Mouse (Mus musculus) kidney, adult 18-20 months (tissue): ENCODE results near the gene Rnf222.
A peak's percentile ranks its signal among the peaks of the same experiment; 100 is the strongest.

Experiments used
- DNase-seq: peaks from one replicate; pipeline ENCODE4 v3.0.0; 2021

Gene Rnf222

GRCm38 (mm10) chr11:68890625-68891024 is 2.3 kb downstream of the Rnf222 start:
- no peak for DNase-seq

GRCm38 (mm10) chr11:68891823-68892222 is 3.5 kb downstream of the Rnf222 start:
- DNase-seq, result no peak

GRCm38 (mm10) chr11:68892233-68892832 is 4.0 kb downstream of the Rnf222 start:
- no peak for DNase-seq

GRCm38 (mm10) chr11:68893911-68894464 is 5.6 kb downstream of the Rnf222 start:
- no peak for DNase-seq

- DNase-seq, result no peak
These were observed 7.9 kb downstream of the Rnf222 start for GRCm38 (mm10) chr11:68896247-68896646.

- DNase-seq, result peak; percentile 50
These were observed 8.8 kb downstream of the Rnf222 start for GRCm38 (mm10) chr11:68897120-68897519.

- DNase-seq, result no peak
These were observed 9.5 kb downstream of the Rnf222 start for GRCm38 (mm10) chr11:68897838-68898237.

- no peak for DNase-seq
These were observed 10.4 kb downstream of the Rnf222 start for GRCm38 (mm10) chr11:68898790-68899189.

GRCm38 (mm10) chr11:68899815-68900214 is 11.5 kb downstream of the Rnf222 start:
- DNase-seq, result no peak

GRCm38 (mm10) chr11:68900519-68901350 is 12.4 kb downstream of the Rnf222 start:
- DNase-seq, result no peak

GRCm38 (mm10) chr11:68901351-68902046 is 13.1 kb downstream of the Rnf222 start, which contains the start of gene Rpl26:
Rpl26 (plus strand) TSS chr11:68901583.
- DNase-seq, result peak; percentile 100

- no peak for DNase-seq
These were observed 13.7 kb downstream of the Rnf222 start for GRCm38 (mm10) chr11:68902047-68902364.

GRCm38 (mm10) chr11:68902367-68902766 is 14.0 kb downstream of the Rnf222 start:
- DNase-seq, result no peak

GRCm38 (mm10) chr11:68902823-68903222 is 14.5 kb downstream of the Rnf222 start:
- no peak for DNase-seq

- DNase-seq, result no peak
These were observed 15.4 kb downstream of the Rnf222 start for GRCm38 (mm10) chr11:68903775-68904174.

- DNase-seq, result peak; percentile 86
These were observed 16.2 kb downstream of the Rnf222 start for GRCm38 (mm10) chr11:68904375-68905137.

- no peak for DNase-seq
These were observed 16.8 kb downstream of the Rnf222 start for GRCm38 (mm10) chr11:68905138-68905531.

- no peak for DNase-seq
These were observed 17.5 kb downstream of the Rnf222 start for GRCm38 (mm10) chr11:68905665-68906460.

GRCm38 (mm10) chr11:68906461-68906790 is 18.1 kb downstream of the Rnf222 start:
- no peak for DNase-seq

GRCm38 (mm10) chr11:68907251-68907650 is 18.9 kb downstream of the Rnf222 start:
- DNase-seq, result no peak

- DNase-seq, result no peak
These were observed 20.6 kb downstream of the Rnf222 start for GRCm38 (mm10) chr11:68908846-68909503.
